Mouse (Mus musculus) induced T-regulatory cell, adult 2 months (primary cell): ENCODE data around the gene Gm11549.
A peak's percentile ranks its signal among the peaks of the same experiment; 100 is the strongest.

Source experiments
- DNase-seq: peaks from one replicate; pipeline ENCODE4 v3.0.0-alpha.2; 2012; ENCODE audit warnings: low read depth

The Gm11549 gene

GRCm38 (mm10) chr3:36478776-36479175 is 42.8 kb downstream of the Gm11549 start:
- no peak for DNase-seq

DNA sequence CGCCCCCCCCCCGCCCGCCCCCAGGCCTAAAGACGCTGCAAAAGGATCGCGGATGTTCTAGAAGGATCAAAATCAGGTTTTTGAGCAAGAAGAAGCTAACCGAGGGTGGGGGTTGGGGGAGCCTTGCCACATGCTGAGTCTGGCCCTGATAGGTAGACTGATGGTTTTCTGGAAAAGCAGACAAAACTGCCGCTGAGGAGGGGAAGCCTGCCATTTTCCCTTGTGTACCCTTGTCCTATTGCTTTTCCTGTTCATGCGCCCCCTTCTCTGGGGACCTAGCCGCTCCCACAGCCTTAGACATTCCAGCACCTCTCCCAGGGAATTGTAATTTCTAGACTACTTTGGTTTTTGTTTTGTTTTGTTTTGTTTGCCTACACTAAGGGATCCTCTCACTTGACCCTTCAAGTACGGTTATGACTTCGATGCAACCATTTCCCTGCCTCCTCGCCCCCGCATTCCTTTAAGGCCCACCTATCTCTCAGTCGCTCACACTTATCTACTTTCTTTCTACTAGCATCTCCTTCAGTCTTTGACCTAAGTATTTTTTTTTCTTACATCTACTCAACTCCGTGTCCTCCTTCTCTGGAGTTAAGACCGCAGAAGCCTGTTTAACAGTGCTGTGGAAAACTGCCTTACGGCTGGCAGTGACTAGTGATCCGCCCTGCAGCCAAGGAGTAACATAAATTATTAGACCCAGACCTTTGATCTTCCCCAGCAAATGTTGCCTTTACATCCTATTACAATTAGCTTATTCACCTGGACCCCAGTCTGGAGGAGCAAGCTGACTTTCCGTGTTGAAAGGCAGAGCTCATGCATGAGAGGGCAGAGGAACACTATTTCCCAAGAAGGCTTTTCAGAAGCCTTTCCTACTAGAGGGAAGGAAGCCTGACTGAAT is 45.1 kb downstream of the Gm11549 start:
- no peak for DNase-seq

DNA sequence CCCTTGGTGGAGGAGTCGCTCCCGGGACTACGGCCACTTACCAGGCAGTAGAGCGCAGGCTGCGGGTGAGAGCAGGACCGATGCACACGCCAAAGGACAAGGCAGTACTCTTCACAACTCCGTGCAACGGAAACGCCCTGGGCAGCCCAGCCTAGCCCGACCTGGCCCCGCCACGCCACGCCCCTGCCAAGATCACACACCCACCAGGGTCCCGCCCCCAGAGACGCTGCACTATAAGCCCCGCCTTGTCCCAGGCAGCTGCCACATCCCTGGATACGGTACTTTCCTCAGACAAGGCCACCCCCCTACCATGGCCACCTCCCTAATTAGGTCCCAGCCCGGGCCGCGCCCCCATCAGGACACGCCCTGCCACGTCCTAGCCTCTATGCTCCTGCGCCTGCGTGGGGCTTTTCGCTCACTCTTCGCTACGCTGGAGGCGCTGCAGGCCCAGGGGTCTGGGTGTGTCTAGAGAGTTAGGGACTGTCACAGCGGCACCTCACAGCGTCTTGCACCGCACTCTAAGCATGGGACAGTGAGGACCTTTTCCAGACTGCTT is 46.0 kb downstream of the Gm11549 start, which contains the start of the genes Anxa5 and 1810062G17Rik:
Gene Anxa5, minus strand, starts transcription at position 363 of the 556 bp plus-strand sequence.
Gene 1810062G17Rik, plus strand, starts transcription at position 406 of the 556 bp plus-strand sequence.
- DNase-seq: peak; percentile 98

- DNase-seq: peak; percentile 64
These were observed 46.6 kb downstream of the Gm11549 start for GRCm38 (mm10) chr3:36474938-36475483.

DNA sequence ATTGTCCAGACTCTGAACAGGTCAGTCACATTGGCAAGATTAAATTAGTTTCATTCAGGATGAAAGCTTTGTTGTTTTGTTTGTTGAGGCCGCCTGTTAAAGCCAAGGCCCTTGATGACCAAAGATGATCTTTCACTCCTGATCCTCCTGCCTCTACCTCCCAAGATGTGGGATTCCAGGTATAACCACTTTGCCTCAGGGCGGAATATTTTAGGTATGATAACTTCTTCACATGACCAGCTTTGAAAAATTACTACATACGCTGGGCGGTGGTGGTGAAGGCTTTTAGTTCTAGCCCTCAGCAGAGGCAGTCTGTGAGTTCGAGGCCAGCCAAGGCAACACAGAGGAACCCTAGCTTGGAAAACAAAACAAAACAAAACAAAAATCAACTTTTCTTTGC is 47.2 kb downstream of the Gm11549 start:
- no peak for DNase-seq

DNA sequence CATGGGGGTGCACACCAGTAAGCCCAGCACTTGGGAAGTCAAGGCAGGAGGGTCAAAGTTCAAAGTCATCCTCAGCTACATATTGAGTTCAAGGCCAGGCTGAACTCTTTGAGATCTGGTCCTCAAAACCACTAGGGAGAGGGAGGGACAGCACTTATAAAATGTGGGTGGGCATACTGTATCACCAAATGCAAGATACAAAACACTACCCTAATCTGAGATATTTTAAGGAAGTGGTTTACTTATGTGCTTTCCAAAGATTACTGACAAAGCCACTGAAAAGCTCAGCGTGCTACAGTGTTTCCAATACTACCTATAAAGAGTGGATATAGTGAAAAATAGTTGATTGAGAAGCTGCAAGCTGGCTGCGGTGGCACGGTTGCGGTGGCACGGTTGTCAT is 48.4 kb downstream of the Gm11549 start:
- no peak for DNase-seq

DNA sequence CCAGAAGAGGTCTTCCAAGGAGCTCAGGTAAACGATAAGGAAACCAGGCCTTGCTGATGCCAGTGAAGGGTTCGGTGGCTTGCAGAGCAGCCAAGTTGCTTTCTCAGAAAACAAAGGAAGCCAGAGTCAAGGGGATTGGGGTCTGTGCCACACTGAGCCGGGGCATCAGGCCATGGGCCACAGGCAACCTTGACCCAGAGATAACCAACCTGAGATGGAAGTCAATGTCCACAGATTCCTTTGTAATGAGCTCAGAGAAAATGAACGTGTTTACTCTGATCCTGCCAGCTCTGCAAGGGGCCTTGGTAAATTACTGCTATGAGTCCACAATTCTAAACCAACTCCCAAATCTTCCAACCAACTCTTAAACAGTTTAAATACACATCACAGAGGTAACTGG is 49.8 kb downstream of the Gm11549 start:
- no peak for DNase-seq

DNA sequence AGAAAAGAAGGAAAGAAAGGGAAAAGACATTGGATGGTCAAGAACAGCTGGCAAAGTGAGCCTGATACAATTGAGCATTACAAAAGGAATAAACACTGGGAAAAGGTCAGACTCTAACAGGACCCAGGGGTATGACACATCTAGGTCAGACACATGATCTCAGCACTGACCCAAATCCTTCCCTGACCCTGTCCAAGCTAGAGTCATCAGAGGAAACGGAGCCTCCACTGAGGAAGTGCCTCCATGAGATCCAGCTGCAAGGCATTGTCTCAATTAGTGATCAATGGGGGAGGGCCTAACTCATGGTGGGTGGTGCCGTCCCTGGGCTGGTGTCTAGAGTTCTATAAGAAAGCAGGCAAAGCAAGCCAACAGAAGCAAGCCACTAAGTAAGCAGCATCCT is 52.7 kb downstream of the Gm11549 start:
- no peak for DNase-seq

GRCm38 (mm10) chr3:36467632-36468031 is 54.0 kb downstream of the Gm11549 start:
- no peak for DNase-seq

- no peak for DNase-seq
These were observed 56.1 kb downstream of the Gm11549 start for GRCm38 (mm10) chr3:36465538-36465937.
